In the genomic region with DNA sequence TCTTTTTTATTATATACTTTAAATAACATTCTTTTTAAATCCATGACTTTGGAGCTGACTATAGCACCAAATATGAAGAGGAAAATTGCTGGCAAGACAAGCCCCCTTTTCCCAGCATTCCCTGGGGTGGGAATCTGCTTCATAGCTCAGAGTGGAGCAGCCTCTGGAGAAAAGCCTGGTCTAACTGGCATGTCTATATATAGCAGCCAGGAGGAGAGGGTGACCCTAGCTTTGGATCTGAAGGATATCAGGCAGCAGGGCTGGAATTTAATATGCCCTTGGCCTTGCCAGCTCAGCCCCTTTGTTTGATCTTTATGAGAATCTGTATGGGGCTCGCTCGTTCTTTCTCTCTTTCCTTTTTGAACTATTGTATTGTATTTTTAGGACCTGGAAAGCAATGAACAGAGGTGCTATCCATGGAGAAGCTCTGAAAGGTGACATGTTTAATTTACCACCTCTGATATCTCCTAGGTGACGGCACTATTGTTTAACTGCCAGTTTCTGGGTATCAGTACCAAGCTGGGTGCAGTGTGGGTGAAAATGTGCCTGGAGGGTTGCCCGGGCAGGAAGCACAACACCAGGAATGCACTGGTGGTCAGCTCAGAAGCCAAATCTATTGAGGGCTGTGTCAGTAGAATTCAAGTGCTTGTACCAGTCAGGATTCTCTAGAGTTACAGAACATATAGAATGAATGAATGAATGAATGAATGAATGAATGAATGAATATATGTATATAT, we compare ENCODE assay signal across 13 mouse cellular contexts. TPM values are rescaled to one million over a fixed set of nuclear protein-coding genes. Genes with fewer than 3 reads are reported as not detected.
DNase-seq lines count a peak whose midpoint lies in the region; ATAC-seq lines count a peak whose summit lies in the region.
"Had no signal": no experiment of that assay in that cellular context is flagged by ENCODE, and none has a peak within 500 bp of the region (broad histone marks: within the 10 kb centered on the region; RNA-seq: fewer than 3 reads in every experiment).

A gene (minus strand): TSS at position 90 of the 737 bp plus-strand sequence.

- H3K4me3 ChIP-seq in forebrain, embryonic 14.5 days (ENCODE audit: low read depth, low read length) = no peak within 1 kb of the TSS
- no peak within 1 kb of the TSS for H3K4me3 ChIP-seq in forebrain, embryonic 10.5 days
- H3K4me3 ChIP-seq in midbrain, embryonic 16.5 days (ENCODE audit: low read depth, low read length) = no peak within 1 kb of the TSS
- no peak within 1 kb of the TSS for H3K4me3 ChIP-seq in midbrain, embryonic 11.5 days (ENCODE audit: low read depth, low read length)
- H3K4me3 ChIP-seq in kidney, embryonic 14.5 days (ENCODE audit: low read length) = no peak within 1 kb of the TSS
- H3K4me3 ChIP-seq: midbrain, embryonic 12.5 days had no signal

- no peaks in the 10 kb centered on the region for H3K9me3 ChIP-seq in forebrain, embryonic 14.5 days (replicated peaks; ENCODE audit: control insufficient read depth, low read length)
- no peaks in the 10 kb centered on the region for H3K9me3 ChIP-seq in forebrain, embryonic 10.5 days
- no peaks in the 10 kb centered on the region for H3K9me3 ChIP-seq in midbrain, embryonic 16.5 days (replicated peaks; ENCODE audit: control insufficient read depth, low read length, poor library complexity, severe bottlenecking)
- H3K9me3 ChIP-seq in midbrain, embryonic 11.5 days (ENCODE audit: control insufficient read depth, low read length) = no peaks in the 10 kb centered on the region
- no peaks in the 10 kb centered on the region for H3K9me3 ChIP-seq in kidney, embryonic 14.5 days (ENCODE audit: control insufficient read depth, low read length)
- H3K9me3 ChIP-seq: midbrain, embryonic 12.5 days had no signal

- H3K4me2 ChIP-seq in forebrain, embryonic 14.5 days (ENCODE audit: low read length) = no peak within 1 kb of the TSS
- H3K4me2 ChIP-seq in midbrain, embryonic 16.5 days (ENCODE audit: low read length) = no peak within 1 kb of the TSS
- no peak within 1 kb of the TSS for H3K4me2 ChIP-seq in midbrain, embryonic 11.5 days
- H3K4me2 ChIP-seq in kidney, embryonic 14.5 days (replicated peaks; ENCODE audit: low read depth, low read length) = no peak within 1 kb of the TSS
- H3K4me2 ChIP-seq: midbrain, embryonic 12.5 days had no signal

- intact Hi-C loops in left cerebral cortex, postnatal 10 days (cut with DNase I) = no loop called here

- peak; percentile 23 for DNase-seq in forebrain, embryonic 14.5 days (ENCODE audit: low spot score)
- DNase-seq in forebrain, embryonic 10.5 days (ENCODE audit: extremely low spot score, low spot score) = no peak
- no peak for DNase-seq in midbrain, embryonic 11.5 days (ENCODE audit: low spot score, missing footprints)
- peak; percentile 52 for DNase-seq in heart, adult 8-10 months (ENCODE audit: low spot score)
- DNase-seq in skeletal muscle tissue, adult 2 months (ENCODE audit: low read depth, low spot score) = peak; percentile 25
- no peak for DNase-seq in left cerebral cortex, postnatal 10 days (ENCODE audit: extremely low spot score in 1 of 2, low spot score in 2 of 2)
- DNase-seq: kidney, postnatal 4 days; thymus, postnatal 36 days had no signal

- H3K27me3 ChIP-seq in forebrain, embryonic 14.5 days (replicated peaks; ENCODE audit: control insufficient read depth, insufficient read depth, low read length) = no peaks in the 10 kb centered on the region
- no peaks in the 10 kb centered on the region for H3K27me3 ChIP-seq in forebrain, embryonic 10.5 days (ENCODE audit: poor library complexity, severe bottlenecking)
- no peaks in the 10 kb centered on the region for H3K27me3 ChIP-seq in midbrain, embryonic 16.5 days (ENCODE audit: control insufficient read depth, insufficient read depth, low read depth, low read length)
- H3K27me3 ChIP-seq in midbrain, embryonic 11.5 days (ENCODE audit: control insufficient read depth, insufficient read depth, low read length) = no peaks in the 10 kb centered on the region
- no peaks in the 10 kb centered on the region for H3K27me3 ChIP-seq in kidney, embryonic 14.5 days (ENCODE audit: control insufficient read depth, insufficient read depth, low read length)
- H3K27me3 ChIP-seq: midbrain, embryonic 12.5 days had no signal

- peaks cover 5% of the 10 kb centered on the region; the same call in 1 of the 2 replicates for H3K4me1 ChIP-seq in forebrain, embryonic 14.5 days (ENCODE audit: control insufficient read depth, insufficient read depth, low read length)
- H3K4me1 ChIP-seq in forebrain, embryonic 10.5 days = peaks cover 4% of the 10 kb centered on the region; the same call in 1 of the 2 replicates
- H3K4me1 ChIP-seq in midbrain, embryonic 16.5 days (ENCODE audit: control insufficient read depth, insufficient read depth, low read length) = 0 out of 2 replicates have a peak, but pooled peaks cover 4% of the 10 kb centered on the region
- H3K4me1 ChIP-seq in midbrain, embryonic 11.5 days (ENCODE audit: control insufficient read depth, insufficient read depth, low read length) = no peaks in the 10 kb centered on the region
- no peaks in the 10 kb centered on the region for H3K4me1 ChIP-seq in kidney, embryonic 14.5 days (ENCODE audit: control insufficient read depth, insufficient read depth, low read length)
- H3K4me1 ChIP-seq: midbrain, embryonic 12.5 days had no signal

- WGBS in forebrain, embryonic 14.5 days = 58% methylated on average over 4 of the region's 4 CpGs
- WGBS in forebrain, embryonic 10.5 days = 79% methylated on average over 4 of the region's 4 CpGs
- WGBS in midbrain, embryonic 16.5 days = 52% methylated on average over 4 of the region's 4 CpGs
- WGBS in midbrain, embryonic 11.5 days = 80% methylated on average over 4 of the region's 4 CpGs
- 54% methylated on average over 4 of the region's 4 CpGs for WGBS in kidney, embryonic 14.5 days

- no peaks in the 10 kb centered on the region for H3K36me3 ChIP-seq in forebrain, embryonic 14.5 days (ENCODE audit: control insufficient read depth, insufficient read depth, low read length)
- no peaks in the 10 kb centered on the region for H3K36me3 ChIP-seq in forebrain, embryonic 10.5 days (replicated peaks)
- no peaks in the 10 kb centered on the region for H3K36me3 ChIP-seq in midbrain, embryonic 16.5 days (ENCODE audit: control insufficient read depth, insufficient read depth, low read length)
- H3K36me3 ChIP-seq in midbrain, embryonic 11.5 days (ENCODE audit: control insufficient read depth, insufficient read depth, low read length) = no peaks in the 10 kb centered on the region
- no peaks in the 10 kb centered on the region for H3K36me3 ChIP-seq in kidney, embryonic 14.5 days (ENCODE audit: control insufficient read depth, insufficient read depth, low read length)
- H3K36me3 ChIP-seq: midbrain, embryonic 12.5 days had no signal

- no peak within 1 kb of the TSS for H3K27ac ChIP-seq in forebrain, embryonic 14.5 days (ENCODE audit: low read depth, low read length)
- H3K27ac ChIP-seq in forebrain, embryonic 10.5 days = no peak within 1 kb of the TSS
- H3K27ac ChIP-seq in midbrain, embryonic 16.5 days (ENCODE audit: low read length) = no peak within 1 kb of the TSS
- no peak within 1 kb of the TSS for H3K27ac ChIP-seq in midbrain, embryonic 11.5 days (ENCODE audit: low read depth, low read length)
- no peak within 1 kb of the TSS; the same call in 1 of the 2 replicates for H3K27ac ChIP-seq in kidney, embryonic 14.5 days (ENCODE audit: low read depth, low read length)
- H3K27ac ChIP-seq: midbrain, embryonic 12.5 days had no signal

- no peak within 1 kb of the TSS for H3K9ac ChIP-seq in forebrain, embryonic 14.5 days (ENCODE audit: low read length)
- H3K9ac ChIP-seq in midbrain, embryonic 16.5 days (ENCODE audit: low read depth, low read length) = no peak within 1 kb of the TSS
- no peak within 1 kb of the TSS for H3K9ac ChIP-seq in midbrain, embryonic 11.5 days (ENCODE audit: low read length)
- no peak within 1 kb of the TSS for H3K9ac ChIP-seq in kidney, embryonic 14.5 days (ENCODE audit: low read depth, low read length)
- H3K9ac ChIP-seq: midbrain, embryonic 12.5 days had no signal

- ATAC-seq in forebrain, embryonic 14.5 days = 0 out of 2 replicates have a peak, but pooled peaks have one; percentile 42
- peak; percentile 68; the same call in 1 of the 2 replicates for ATAC-seq in midbrain, embryonic 16.5 days
- no peak for ATAC-seq in midbrain, embryonic 11.5 days (ENCODE audit: low FRiP score)
- ATAC-seq in kidney, embryonic 14.5 days (ENCODE audit: low FRiP score, low TSS enrichment) = no peak

RNA-seq across cellular contexts. Expression of the gene that starts here (rescaled TPM):
- polyA plus RNA-seq in forebrain, embryonic 14.5 days (2014; fragmentation: Nextera tagmentation; extraction: Ambion mirVana) = not detected in 2 replicates
- not detected in 2 replicates for polyA plus RNA-seq in forebrain, embryonic 10.5 days (2016; fragmentation: Nextera tagmentation; extraction: Ambion mirVana)
- polyA plus RNA-seq in midbrain, embryonic 16.5 days (2015; fragmentation: Nextera tagmentation; extraction: Ambion mirVana) = not detected in 2 replicates
- polyA plus RNA-seq in midbrain, embryonic 11.5 days (2014; fragmentation: Nextera tagmentation; extraction: Ambion mirVana) = not detected in 2 replicates
- 10 to 100 TPM in 2 of 4 experiments, 1 to 10 TPM in 2; 7.6 to 12.8 (median 10.7) TPM for total RNA-seq in heart, adult 8-10 months (2022)
- not detected for total RNA-seq in left cerebral cortex, postnatal 10 days (2021)
- not detected in 2 replicates for polyA plus RNA-seq in kidney, embryonic 14.5 days (2014; fragmentation: Nextera tagmentation; extraction: Ambion mirVana)
- total RNA-seq: common myeloid progenitor, adult 5-6 weeks; liver, adult 2 months had no signal
- polyA plus RNA-seq: liver, adult 2 months; midbrain, embryonic 12.5 days had no signal

Comparison
In these comparisons a context has a peak if more than half of its experiments do, and no peak if none do; other contexts are left out.
1. RNA of the gene that starts here (total RNA-seq): 7.6 to 12.8 TPM in heart, adult 8-10 months; not detected in left cerebral cortex, postnatal 10 days; every median in the first group is over 4 times any median in the second.
2. Peak in DNase-seq and ATAC-seq in forebrain, embryonic 14.5 days; RNA of the gene not detected or under 1 TPM.
3. Peak in ATAC-seq in midbrain, embryonic 16.5 days; RNA of the gene not detected or under 1 TPM.
4. DNase-seq: peak in heart, adult 8-10 months (single experiment) and skeletal muscle tissue, adult 2 months (single experiment); none in forebrain, embryonic 10.5 days (single experiment), midbrain, embryonic 11.5 days (single experiment) and left cerebral cortex, postnatal 10 days (0 of 2).